Mouse (Mus musculus): ENCODE results near the gene Iars2.

GRCm38 (mm10) chr1:185274819-185275545 lies 54.2 kb downstream of the Iars2 start:
- TF ChIP-seq CTCF (IDR thresholded peaks at IDR 0.05; ENCODE audit: borderline replicate concordance, extremely low read depth, insufficient read depth, insufficient read length): no peak
- TF ChIP-seq POLR2A (IDR thresholded peaks at IDR 0.05; ENCODE audit: borderline replicate concordance, extremely low read depth, insufficient read depth, insufficient read length, poor library complexity, severe bottlenecking): no peak
